In genomic region chr7:71991206-71991605, GRCm38 (mm10) we compare ENCODE assay signal across 13 mouse cellular contexts.
"Had no signal": no experiment of that assay in that cellular context is flagged by ENCODE, and none has a peak within 500 bp of the region (broad histone marks: within the 10 kb centered on the region; RNA-seq: fewer than 3 reads in every experiment).

No protein-coding gene starts in this region.

- H3K4me3 ChIP-seq: liver, embryonic 13.5 days; lung, embryonic 15.5 days; midbrain, embryonic 13.5 days; stomach, embryonic 15.5 days had no signal

- H3K4me2 ChIP-seq: liver, embryonic 13.5 days; lung, embryonic 15.5 days; midbrain, embryonic 13.5 days; stomach, embryonic 15.5 days had no signal

- ATAC-seq: intestine, embryonic 16.5 days; liver, postnatal 0 days; midbrain, embryonic 13.5 days had no signal

- H3K27me3 ChIP-seq: liver, embryonic 13.5 days; lung, embryonic 15.5 days; midbrain, embryonic 13.5 days; stomach, embryonic 15.5 days had no signal

- H3K4me1 ChIP-seq: liver, embryonic 13.5 days; lung, embryonic 15.5 days; midbrain, embryonic 13.5 days; stomach, embryonic 15.5 days had no signal

- H3K9me3 ChIP-seq: liver, embryonic 13.5 days; lung, embryonic 15.5 days; midbrain, embryonic 13.5 days; stomach, embryonic 15.5 days had no signal

- H3K36me3 ChIP-seq: liver, embryonic 13.5 days; lung, embryonic 15.5 days; midbrain, embryonic 13.5 days; stomach, embryonic 15.5 days had no signal

- H3K9ac ChIP-seq: liver, embryonic 13.5 days; liver, postnatal 0 days; lung, embryonic 15.5 days; midbrain, embryonic 13.5 days; stomach, embryonic 15.5 days had no signal

- H3K27ac ChIP-seq: liver, embryonic 13.5 days; lung, embryonic 15.5 days; macrophage; midbrain, embryonic 13.5 days; stomach, embryonic 15.5 days had no signal

- DNase-seq: layer of hippocampus, adult 9-11 months; layer of hippocampus, postnatal 36 days; left cerebral cortex, postnatal 4 days; liver, embryonic 13.5 days; liver, postnatal 0 days; lung, postnatal 14 days; right cerebral cortex, postnatal 14 days; thymus, postnatal 36 days had no signal
